Mouse (Mus musculus) erythroblast, embryonic 14.5 days (primary cell): ENCODE results near the gene Cox5a.

Source experiments
- GATA1 ChIP-seq: IDR thresholded peaks from 2 replicates; pipeline ENCODE4 v1.6.1; 2012; ENCODE audit warnings: low read length, inconsistent platforms, mixed read lengths
- TAL1 ChIP-seq: IDR thresholded peaks from 3 replicates; pipeline ENCODE4 v1.6.1; 2012; ENCODE audit warnings: low read length, inconsistent platforms, mixed read lengths

DNA sequence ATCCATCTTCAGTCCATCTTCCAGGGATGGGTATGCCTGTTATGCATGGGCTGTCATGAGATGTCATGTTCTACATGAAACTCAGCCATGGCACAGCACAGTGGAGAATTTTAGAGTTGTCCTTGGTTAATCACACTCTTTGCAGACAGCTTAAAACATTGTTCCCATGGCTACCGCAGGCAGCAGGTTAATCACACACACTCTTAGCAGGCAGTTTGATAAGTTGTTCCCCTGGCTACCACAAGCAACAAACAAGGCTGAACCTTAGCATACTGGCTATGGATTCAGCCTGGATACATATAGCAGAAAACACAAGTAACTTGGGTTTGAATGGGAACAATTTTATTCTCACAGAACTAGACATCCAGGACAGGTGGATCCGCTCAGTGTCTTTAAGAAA, 27.5 kb upstream of the Cox5a start:
- TF ChIP-seq GATA1 (no peak), TAL1 (no peak)
